Comparison of ENCODE assay signal across 1 mouse cellular context in genomic region chr4:115035043-115035442, GRCm38 (mm10).
TF ChIP-seq lines count a peak whose summit lies in the region.

No protein-coding gene starts in this region.

TF ChIP-seq in MEL, 35 proteins besides CTCF, POLR2A, EP300 and RAD21 (continued from another document):
- TF ChIP-seq ELF1 (IDR thresholded peaks at IDR 0.05; ENCODE audit: low read depth, low read length) (no peak), MYB (IDR thresholded peaks at IDR 0.05; ENCODE audit: low read depth, low read length) (no peak), MEF2A (IDR thresholded peaks at IDR 0.05; ENCODE audit: extremely low read depth, insufficient replicate concordance, low read depth, low read length, poor library complexity, severe bottlenecking) (no peak), TCF12 (IDR thresholded peaks at IDR 0.05; ENCODE audit: low read depth, low read length) (no peak), SMC3 (IDR thresholded peaks at IDR 0.05; ENCODE audit: low read depth, low read length) (no peak), ETS1 (IDR thresholded peaks at IDR 0.05; ENCODE audit: low read depth, low read length) (no peak), POLR2AphosphoS2 (IDR thresholded peaks at IDR 0.05; ENCODE audit: low read length) (no peak)
